Mouse (Mus musculus) megakaryocyte, embryonic 14.5 days (primary cell): ENCODE results near the gene Nacc1.

Experiments used
- FLI1 ChIP-seq: IDR thresholded peaks from 2 replicates; pipeline ENCODE4 v1.6.1; 2012; ENCODE audit warnings: low read length, inconsistent platforms, mixed read lengths
- GATA1 ChIP-seq: IDR thresholded peaks from 3 replicates; pipeline ENCODE4 v1.6.1; 2012; ENCODE audit warnings: mixed read lengths, low read length, inconsistent platforms, borderline replicate concordance

GRCm38 (mm10) chr8:84730541-84731370, 43.1 kb upstream of the Nacc1 start:
- TF ChIP-seq GATA1 (peak; percentile 63; the same call in 2 of the 3 replicates), FLI1 (no peak)
